Mouse (Mus musculus) liver, embryonic 18 days (tissue): ENCODE data around the gene Tnpo3. TPM values are rescaled to one million over a fixed set of nuclear protein-coding genes. Genes with fewer than 3 reads are reported as not detected.

ENCODE experiments used
- polyA plus RNA-seq: library from polyadenylated mRNA; depleted of rRNA; stranded (reverse); fragments of >200 nt; gene quantifications from 2 replicates; pipeline ENCODE4 v1.2.3, GENCODE M21; 2012; rRNA removed

Tnpo3 gene
- polyA plus RNA-seq: 20.1 and 21.2 TPM in 2 replicates

GRCm38 (mm10) chr6:29609111-29610019 lies at the start of gene Tnpo3:
TSS of gene Tnpo3 (minus strand) at chr6:29609887.

DNA sequence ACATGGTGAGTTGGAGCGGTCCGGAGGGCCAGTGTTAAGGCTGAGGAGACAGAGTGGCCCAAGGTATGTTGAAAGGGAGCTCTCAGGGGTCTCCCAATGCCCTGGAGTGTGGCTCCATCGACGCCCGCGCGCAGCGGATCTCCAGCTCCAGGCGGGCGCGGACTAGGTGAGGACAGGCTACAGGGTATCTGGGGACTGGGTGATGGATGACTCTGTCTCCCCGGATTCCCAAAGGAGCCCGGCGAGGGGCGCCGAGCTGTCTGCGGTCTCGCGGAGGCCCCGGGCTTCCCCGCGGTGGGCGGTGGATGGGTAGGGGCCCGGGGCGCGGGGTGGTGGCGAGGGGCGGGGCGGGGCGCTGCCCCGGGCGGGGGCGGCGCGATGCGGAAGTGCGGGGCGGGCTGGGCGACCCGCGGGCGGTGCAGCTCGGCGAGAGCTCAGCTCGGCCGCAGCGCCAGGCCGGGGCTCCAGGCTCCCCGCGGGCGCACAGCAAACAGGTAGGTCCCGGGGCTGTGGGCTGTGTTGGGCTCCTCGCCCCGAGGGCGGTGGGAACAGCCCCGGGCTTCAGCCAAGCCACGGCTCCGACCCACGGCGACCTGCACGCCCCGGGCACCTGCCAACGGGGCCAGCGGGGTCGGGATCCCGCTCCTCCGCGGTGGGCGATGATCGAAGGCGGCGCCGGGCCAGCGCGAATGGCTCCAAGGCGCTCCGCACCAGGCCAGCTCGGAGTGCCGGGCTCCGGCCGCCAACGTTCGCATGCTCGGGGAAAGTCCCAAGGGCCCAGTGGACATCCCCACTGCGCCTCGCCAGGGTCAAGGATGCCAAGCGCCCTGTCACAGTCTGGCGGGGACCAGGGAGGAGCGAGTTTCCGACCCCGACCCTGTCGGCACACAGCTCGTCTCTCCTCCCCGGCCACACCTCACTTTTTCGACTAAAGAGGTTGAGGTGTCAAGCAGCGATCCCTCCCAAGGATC lies 83.1 kb downstream of the Tnpo3 start, which contains the start of gene Irf5:
Gene Irf5 (plus strand): TSS at position 345 of the 971 bp plus-strand sequence.

GRCm38 (mm10) chr6:29507447-29508309 lies 102.0 kb downstream of the Tnpo3 start, which contains the start of gene Kcp:
TSS of gene Kcp (minus strand) at chr6:29507952.

Other genes with a start within 250 kb of the Tnpo3 start
- gene Opn1sw, start 221.4 kb downstream of the Tnpo3 start, polyA plus RNA-seq: not detected in 2 replicates
- 0.13 and 0.18 TPM in 2 replicates for gene Ccdc136, start 213.6 kb downstream of the Tnpo3 start, polyA plus RNA-seq
- gene Flnc, start 176.6 kb downstream of the Tnpo3 start, polyA plus RNA-seq: 0.17 and 0.22 TPM in 2 replicates
- 131 and 132 TPM in 2 replicates for gene Atp6v1f, start 142.2 kb downstream of the Tnpo3 start, polyA plus RNA-seq
- gene Atp6v1fnb, start 138.4 kb downstream of the Tnpo3 start, polyA plus RNA-seq: not detected in 2 replicates
- 2.2 and 2.5 TPM in 2 replicates for gene Kcp, start 101.9 kb downstream of the Tnpo3 start, polyA plus RNA-seq
- gene Irf5, start 83.3 kb downstream of the Tnpo3 start, polyA plus RNA-seq: 9.3 and 10.0 TPM in 2 replicates
- 52.2 and 53.1 TPM in 2 replicates for gene Tspan33, start 84.3 kb upstream of the Tnpo3 start, polyA plus RNA-seq
- 5.4 and 5.8 TPM in 2 replicates for gene Smo, start 125.6 kb upstream of the Tnpo3 start, polyA plus RNA-seq
- 3.4 and 3.8 TPM in 2 replicates for gene Ahcyl2, start 158.1 kb upstream of the Tnpo3 start, polyA plus RNA-seq